12 mouse cellular contexts compared by ENCODE assay signal in the genomic region with DNA sequence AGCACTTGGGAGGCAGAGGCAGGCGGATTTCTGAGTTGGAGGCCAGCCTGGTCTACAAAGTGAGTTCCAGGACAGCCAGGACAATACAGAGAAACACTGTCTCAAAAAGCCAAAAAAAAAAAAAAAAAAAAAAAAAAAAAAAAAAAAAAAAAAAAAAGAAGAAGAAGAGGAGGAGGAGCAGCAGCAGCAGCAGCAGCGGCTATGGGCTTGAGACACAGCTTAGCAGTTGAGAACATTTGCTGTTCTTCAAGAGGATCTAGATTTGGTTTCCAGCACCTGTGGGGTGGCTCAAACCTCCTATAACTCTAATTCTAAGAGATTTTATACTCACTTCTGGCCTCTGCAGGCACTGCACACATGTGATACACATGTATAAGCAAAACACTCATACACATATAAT. TPM values are rescaled to one million over a fixed set of nuclear protein-coding genes. Genes with fewer than 3 reads are reported as not detected.
DNase-seq lines count a peak whose midpoint lies in the region; TF ChIP-seq lines count a peak whose summit lies in the region.
"Not testable (repeated sequence)": the region's sequence is repeated elsewhere in the genome, so short reads cannot be mapped to it uniquely, and the experiment has no call there.
"Had no signal": no experiment of that assay in that cellular context is flagged by ENCODE, and none has a peak within 500 bp of the region (broad histone marks: within the 10 kb centered on the region; RNA-seq: fewer than 3 reads in every experiment).

No protein-coding gene starts in this region.

- not testable (repeated sequence) for H3K4me3 ChIP-seq in CH12.LX (replicated peaks in 1 of 3; ENCODE audit: low read depth in 2 of 3, low read length in 2 of 3, poor library complexity in 1 of 3); ES-E14 (ENCODE audit: insufficient read depth in 1 of 2, low read depth in 1 of 2, low read length in 2 of 2, poor library complexity in 1 of 2, severe bottlenecking in 1 of 2); MEL (ENCODE audit: control insufficient read depth in 1 of 2, insufficient read depth in 1 of 2, low read depth in 2 of 2, low read length in 2 of 2)

- TF ChIP-seq CTCF in CH12.LX (conservative IDR thresholded peaks at IDR 0.05 in 1 of 2, IDR thresholded peaks at IDR 0.05 in 1 of 2; ENCODE audit: low read depth in 2 of 2, low read length in 2 of 2); MEL (IDR thresholded peaks at IDR 0.05 in 2 of 3, conservative IDR thresholded peaks at IDR 0.05 in 1 of 3; ENCODE audit: control insufficient read depth in 1 of 3, insufficient read depth in 1 of 3, low read depth in 2 of 3, low read length in 3 of 3, poor library complexity in 1 of 3, severe bottlenecking in 1 of 3): not testable (repeated sequence)

- not testable (repeated sequence) for H3K9ac ChIP-seq in CH12.LX (ENCODE audit: insufficient read depth, low read depth); ES-E14 (ENCODE audit: insufficient read depth, low read depth, low read length, poor library complexity, severe bottlenecking); MEL (ENCODE audit: control insufficient read depth, low read depth, low read length, poor library complexity, severe bottlenecking)

- not testable (repeated sequence) for H3K4me2 ChIP-seq in CH12.LX (ENCODE audit: insufficient read depth, low read depth, poor library complexity, severe bottlenecking)

- not testable (repeated sequence) for H3K9me3 ChIP-seq in CH12.LX (replicated peaks; ENCODE audit: low read length); ES-E14 (ENCODE audit: control insufficient read depth, insufficient read depth, low read depth, low read length); MEL (replicated peaks; ENCODE audit: insufficient read depth, low read length)

- not testable (repeated sequence) for H3K4me1 ChIP-seq in CH12.LX (ENCODE audit: control insufficient read depth in 1 of 2, insufficient read depth in 2 of 2); ES-E14 (ENCODE audit: control insufficient read depth in 2 of 2, insufficient read depth in 2 of 2, low read length in 2 of 2, poor library complexity in 1 of 2); MEL (ENCODE audit: control insufficient read depth in 1 of 2, insufficient read depth in 2 of 2, low read length in 2 of 2)

- not testable (repeated sequence) for TF ChIP-seq RAD21 in CH12.LX (IDR thresholded peaks at IDR 0.05; ENCODE audit: low read depth, low read length); MEL (IDR thresholded peaks at IDR 0.05; ENCODE audit: low read depth, low read length)

- not testable (repeated sequence) for TF ChIP-seq EP300 in CH12.LX (IDR thresholded peaks at IDR 0.05; ENCODE audit: low read length); MEL (IDR thresholded peaks at IDR 0.05; ENCODE audit: low read depth in 1 of 2, low read length in 2 of 2)

- not testable (repeated sequence) for TF ChIP-seq POLR2A in CH12.LX (IDR thresholded peaks at IDR 0.05; ENCODE audit: low read depth, low read length); MEL (IDR thresholded peaks at IDR 0.05; ENCODE audit: control insufficient read depth in 1 of 2, insufficient read depth in 1 of 2, low read depth in 1 of 2, low read length in 2 of 2, poor library complexity in 1 of 2)

- not testable (repeated sequence) for H3K27ac ChIP-seq in CH12.LX (ENCODE audit: insufficient read depth, low read depth); ES-E14 (ENCODE audit: insufficient read depth, low read depth, low read length, poor library complexity, severe bottlenecking); MEL (ENCODE audit: control insufficient read depth, low read depth, low read length)

- not testable (repeated sequence) for H3K27me3 ChIP-seq in CH12.LX (replicated peaks); MEL (ENCODE audit: control insufficient read depth in 1 of 2, insufficient read depth in 2 of 2, low read length in 2 of 2)

- not testable (repeated sequence) for DNase-seq in CH12.LX (ENCODE audit: extremely low read depth); ES-E14 (ENCODE audit: low read depth, low spot score); MEL (ENCODE audit: low read depth, low spot score)
- DNase-seq in heart, adult 11 months, result peak; percentile 5

- peaks cover 15 to 60% of the 10 kb centered on the region in 2 experiments for H3K36me3 ChIP-seq in CH12.LX (replicated peaks in 1 of 2; ENCODE audit: control insufficient read depth in 1 of 2, insufficient read depth in 1 of 2, low read length in 1 of 2)
- not testable (repeated sequence) for H3K36me3 ChIP-seq in ES-E14 (ENCODE audit: control insufficient read depth, insufficient read depth, low read length, poor library complexity, severe bottlenecking); MEL (ENCODE audit: control insufficient read depth in 1 of 2, insufficient read depth in 2 of 2, low read length in 2 of 2)

- dilution Hi-C loops in CH12.LX (cut with MboI; ENCODE audit: extremely low pct_ligation_motif_present, extremely low pct_unique_long_range_greater_than_20kb, low sequenced_read_pairs), result not testable (repeated sequence)

- in situ Hi-C loops in CH12.LX (cut with MboI; ENCODE audit: low pct_ligation_motif_present, low pct_unique_long_range_greater_than_20kb, low sequenced_read_pairs); ES-E14 (cut with MboI; ENCODE audit: low sequenced_read_pairs in 2 of 2, unreplicated experiment in 2 of 2): not testable (repeated sequence)

- not testable (repeated sequence) for H3K79me2 ChIP-seq in CH12.LX (replicated peaks; ENCODE audit: control insufficient read depth, extremely low read depth, insufficient read depth, poor library complexity, severe bottlenecking); MEL (ENCODE audit: control insufficient read depth, insufficient read depth, low read length, poor library complexity)

TF ChIP-seq in CH12.LX, 34 proteins besides CTCF, POLR2A, EP300 and RAD21:
- peak; percentile 55; the same call in 1 of the 2 replicates for TF ChIP-seq ZNF384 (IDR thresholded peaks at IDR 0.05; ENCODE audit: low read depth, low read length)

TF ChIP-seq in ES-E14, 5 proteins besides CTCF, POLR2A, EP300 and RAD21:
- peak; percentile 74; the same call in 1 of the 2 replicates for TF ChIP-seq ZNF384 (IDR thresholded peaks at IDR 0.05; ENCODE audit: low read depth, low read length)

TF ChIP-seq in MEL, 35 proteins besides CTCF, POLR2A, EP300 and RAD21:
- peak; percentile 58; the same call in 1 of the 2 replicates for TF ChIP-seq ZNF384 (IDR thresholded peaks at IDR 0.05; ENCODE audit: low read depth, low read length)

RNA-seq across cellular contexts. Expression of a gene that starts 12.3 kb away (rescaled TPM):
- total RNA-seq in CH12.LX (2012; rRNA removed), result 4.8 and 5.8 TPM in 2 replicates
- 5.5 and 5.8 TPM in 2 replicates for total RNA-seq in CH12.LX (2014; rRNA removed)
- polyA plus RNA-seq in CH12.LX (2012; ENCODE audit: insufficient read length, low read depth), result 6.5 and 7.5 TPM in 2 replicates
- total RNA-seq in ES-E14 (2012; rRNA removed), result 17.9 and 19.6 TPM in 2 replicates
- 5.0 and 5.5 TPM in 2 replicates for total RNA-seq in MEL (2012; rRNA removed)
- polyA plus RNA-seq in MEL (2012; ENCODE audit: insufficient read depth in 1 of 2, insufficient read length in 2 of 2, low read depth in 1 of 2, low replicate concordance in 2 of 2, missing spikeins in 1 of 2), result 1 to 10 TPM in 1 of 2 experiments, not detected in 1; 7.0 TPM

RNA-seq across cellular contexts. Expression of a gene that starts 53.4 kb away (rescaled TPM):
- 0.04 TPM in 1 of 2 replicates, not detected in the other for total RNA-seq in CH12.LX (2012; rRNA removed)
- 0.09 TPM in 1 of 2 replicates, not detected in the other for total RNA-seq in CH12.LX (2014; rRNA removed)
- not detected in 2 replicates for polyA plus RNA-seq in CH12.LX (2012; ENCODE audit: insufficient read length, low read depth)
- 0.11 and 0.36 TPM in 2 replicates for total RNA-seq in ES-E14 (2012; rRNA removed)
- not detected in 2 replicates for total RNA-seq in MEL (2012; rRNA removed)
- under 1 TPM in 1 of 2 experiments, not detected in 1; 0.03 TPM for polyA plus RNA-seq in MEL (2012; ENCODE audit: insufficient read depth in 1 of 2, insufficient read length in 2 of 2, low read depth in 1 of 2, low replicate concordance in 2 of 2, missing spikeins in 1 of 2)
- total RNA-seq: adrenal gland, adult 18-20 months; adrenal gland, adult 2 months; adrenal gland, postnatal 25 days; adrenal gland, postnatal 36 days had no signal
- polyA plus RNA-seq: activated CD4-positive, CD25-positive, alpha-beta regulatory T cell, adult 4 months; adrenal gland, adult 2 months; CD4-positive, CD25-positive, alpha-beta regulatory T cell, adult 4 months; G1E; Patski had no signal
